Mouse (Mus musculus) megakaryocyte-erythroid progenitor cell, adult 5-6 weeks (primary cell): Measurements from ENCODE around the gene Ppp2r5a. TPM values are rescaled to one million over a fixed set of nuclear protein-coding genes. Genes with fewer than 3 reads are reported as not detected.

Experiments used
- ATAC-seq: replicated peaks from 2 replicates; pipeline ENCODE4 v1.8.0; 2016; ENCODE audit warnings: mild to moderate bottlenecking, inconsistent platforms; ENCODE audit not compliant: severe bottlenecking, poor library complexity, low FRiP score, low TSS enrichment
- total RNA-seq, 2 experiments: library from RNA; stranded (forward) in 1 of 2; stranded (reverse) in 1 of 2; fragments of 200-1000, 215-1000 nt in 1 of 2; fragments of >200 nt in 1 of 2; fragmentation: Nextera tagmentation in 1 of 2; gene quantifications; 2 replicates each; pipeline ENCODE4 v1.2.3; 2014 to 2017

The Ppp2r5a gene
- total RNA-seq, 2 experiments from 2014 or later, result 55.0 to 61.8 TPM

DNA sequence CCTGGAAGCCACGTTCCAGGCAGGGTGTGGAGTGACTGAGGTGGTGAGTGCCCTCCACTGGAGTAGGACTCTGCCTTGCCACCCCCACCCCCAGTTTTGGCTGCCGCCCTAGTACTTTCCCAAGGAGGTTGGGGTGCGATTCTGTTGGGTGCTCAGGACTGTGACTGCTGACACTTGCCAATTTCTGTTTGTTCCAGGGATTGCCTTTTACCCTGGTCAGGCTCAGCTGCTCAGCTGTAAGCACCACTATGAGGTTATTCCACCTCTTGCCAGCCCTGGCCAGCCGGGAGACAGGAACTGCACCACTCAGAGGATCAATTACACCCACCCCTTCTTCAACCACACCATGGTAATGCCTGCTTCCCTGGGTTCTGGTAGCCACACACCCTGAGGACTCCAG is 62.5 kb downstream of the Ppp2r5a start:
- ATAC-seq, result no peak

GRCm38 (mm10) chr1:191339876-191340275 is 63.2 kb downstream of the Ppp2r5a start:
- ATAC-seq, result no peak

DNA sequence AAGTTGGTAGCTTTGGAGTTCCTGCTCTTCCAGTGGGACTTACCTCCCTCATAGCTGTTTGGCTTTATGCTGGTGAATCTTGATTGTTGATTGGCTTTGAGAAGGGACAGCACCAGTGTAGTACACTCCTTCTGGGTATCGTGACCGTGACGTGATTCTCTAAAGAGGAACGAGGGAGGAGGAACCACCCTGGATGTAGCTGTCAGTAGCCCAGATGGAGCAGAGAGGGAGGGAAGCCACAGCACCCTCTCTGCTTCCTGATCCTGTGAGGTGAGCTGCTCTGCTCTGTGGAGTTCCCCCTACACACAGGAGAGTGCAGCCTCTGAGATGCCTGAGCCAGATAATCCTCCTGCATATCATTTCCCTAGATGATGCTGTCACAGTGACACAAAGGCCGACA is 68.6 kb downstream of the Ppp2r5a start:
- no peak; the same call in 1 of the 2 replicates for ATAC-seq

DNA sequence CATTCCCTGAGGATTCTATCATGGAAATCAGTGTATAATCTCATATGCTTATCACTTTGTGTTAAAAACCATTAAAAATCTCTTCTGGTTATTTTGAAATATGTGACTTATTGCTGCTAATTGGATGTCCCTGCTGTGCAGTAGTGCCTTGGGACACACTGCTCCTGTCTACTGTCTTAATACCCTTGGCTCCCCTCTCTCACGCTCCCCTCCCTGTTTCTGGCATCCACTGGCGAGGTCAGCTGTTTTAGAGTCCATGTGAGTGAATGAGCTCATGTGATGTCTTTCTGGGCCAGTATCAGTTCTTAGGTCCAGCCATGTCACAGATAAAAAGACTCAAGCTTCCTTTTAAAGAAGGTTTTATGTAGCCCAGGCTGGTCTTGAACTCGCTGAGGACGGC is 72.7 kb downstream of the Ppp2r5a start:
- ATAC-seq, result no peak

GRCm38 (mm10) chr1:191328019-191328441 is 75.0 kb downstream of the Ppp2r5a start:
- no peak for ATAC-seq

- no peak for ATAC-seq
Observed at GRCm38 (mm10) chr1:191327258-191327657, 75.8 kb downstream of the Ppp2r5a start.

DNA sequence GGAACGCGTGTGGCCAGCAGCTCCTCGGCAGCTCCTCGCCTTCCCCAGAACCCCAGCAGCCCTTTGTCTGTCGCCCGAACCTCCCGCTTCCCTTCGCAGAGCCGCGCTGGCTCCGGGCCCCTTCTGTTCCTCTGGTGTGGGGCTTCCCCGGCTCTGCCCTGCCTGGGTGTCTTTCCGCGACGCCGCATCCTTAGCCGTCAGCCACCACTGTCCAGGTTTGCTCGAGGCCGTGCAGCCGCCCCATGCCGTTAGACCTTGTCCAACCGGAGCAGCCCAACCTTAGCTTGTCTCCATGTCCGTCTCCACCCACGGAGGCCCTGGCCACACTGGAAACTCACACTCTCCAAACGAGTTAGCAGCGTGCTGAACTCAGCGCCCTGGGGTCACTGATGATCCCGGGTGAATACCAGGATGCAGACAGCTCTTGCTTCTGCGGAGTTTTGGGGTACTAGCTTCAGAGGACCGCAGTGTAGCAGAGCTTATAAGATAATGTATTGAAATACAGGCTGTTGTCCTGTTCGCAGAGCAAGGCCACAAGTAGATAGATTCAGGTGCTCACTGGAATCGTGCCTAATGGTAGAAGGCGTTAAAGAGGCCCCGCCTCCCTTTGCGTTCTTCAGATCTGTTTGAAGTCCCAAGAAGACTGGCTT is 76.7 kb downstream of the Ppp2r5a start:
- peak; percentile 57 for ATAC-seq

- peak; percentile 90 for ATAC-seq
Observed at GRCm38 (mm10) chr1:191325726-191326232, 77.3 kb downstream of the Ppp2r5a start, which contains the start of gene Tmem206. Tmem206 (plus strand) TSS chr1:191325912.

DNA sequence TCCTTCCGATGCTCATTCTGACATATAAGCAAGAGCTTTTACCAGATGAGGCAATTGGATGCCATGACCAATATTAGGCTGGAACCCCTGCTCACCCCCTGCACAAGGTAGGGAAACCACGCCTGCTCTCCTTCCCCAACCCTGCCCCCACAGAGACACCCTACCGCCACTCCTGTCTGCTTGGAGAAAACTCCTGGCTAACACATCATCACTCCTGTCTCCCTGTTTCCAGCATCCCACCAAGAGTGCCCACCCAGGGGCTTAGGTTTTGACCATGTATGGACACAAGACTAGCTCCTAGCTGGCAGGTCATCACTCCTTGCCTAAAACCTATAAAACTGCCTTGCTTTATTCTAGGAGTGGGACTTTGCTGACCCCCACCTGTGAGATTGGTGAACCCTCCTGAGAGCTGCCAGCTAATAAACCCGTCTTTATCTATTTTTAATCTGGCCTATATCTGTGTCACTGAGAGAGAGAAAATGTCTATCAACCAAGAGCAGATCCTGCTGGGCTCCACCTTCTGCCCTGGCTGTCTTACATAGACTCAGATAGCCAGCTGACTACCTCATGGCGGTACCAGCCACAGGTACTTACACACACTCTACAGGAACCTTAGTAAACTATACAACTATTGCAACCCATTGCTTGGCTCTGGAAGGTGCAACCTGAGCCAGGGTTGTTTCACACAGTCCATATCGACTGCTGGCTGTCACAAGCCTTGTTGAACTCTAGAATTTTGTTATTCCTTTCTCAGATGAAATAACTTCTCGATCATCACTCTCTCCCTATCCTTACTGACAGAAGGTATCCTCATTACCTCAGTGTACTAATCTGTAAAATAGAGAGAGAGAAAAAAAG is 78.1 kb downstream of the Ppp2r5a start:
- ATAC-seq, result peak; percentile 48

DNA sequence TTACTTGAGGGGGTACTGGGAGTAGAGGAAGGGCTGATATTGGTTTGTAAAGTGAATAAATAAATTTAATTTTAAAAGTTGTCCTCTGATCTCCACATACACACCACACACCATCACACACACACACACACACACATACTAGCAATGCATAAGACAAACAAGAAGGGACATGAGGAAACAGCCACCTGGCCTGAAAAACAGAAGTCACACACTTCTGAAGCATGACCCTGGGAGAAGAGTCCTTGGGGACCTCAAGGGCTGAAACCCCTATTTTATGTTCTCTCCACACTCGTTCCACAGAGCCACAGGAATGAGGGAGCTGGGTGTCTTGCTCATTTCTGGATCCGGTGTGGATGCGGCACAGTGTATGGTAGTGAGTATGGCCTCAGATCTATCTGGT is 79.7 kb downstream of the Ppp2r5a start:
- no peak for ATAC-seq

DNA sequence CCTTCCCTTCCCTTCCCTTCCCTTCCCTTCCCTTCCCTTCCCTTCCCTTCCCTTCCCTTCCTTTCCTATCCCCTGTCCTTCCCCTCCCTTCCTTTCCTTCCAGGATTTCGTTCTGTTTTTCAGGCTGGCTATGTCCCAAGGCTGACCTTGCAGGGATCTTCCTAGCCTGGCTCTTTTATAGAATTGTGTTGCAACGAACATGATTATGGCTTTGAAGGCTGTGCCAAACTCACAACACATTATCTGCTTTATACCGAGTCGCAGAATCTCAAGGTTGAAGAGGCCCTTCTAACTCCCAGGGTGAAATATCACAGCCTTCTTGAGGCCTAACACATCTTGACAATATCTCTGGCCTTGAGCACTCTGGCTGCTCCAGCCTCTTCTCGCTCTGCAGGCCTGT is 84.4 kb downstream of the Ppp2r5a start:
- ATAC-seq, result peak; percentile 35; the same call in 1 of the 2 replicates

GRCm38 (mm10) chr1:191317591-191318196 is 85.4 kb downstream of the Ppp2r5a start, which contains the start of gene Nenf:
Nenf (minus strand) TSS chr1:191318194.
- peak; percentile 93 for ATAC-seq

GRCm38 (mm10) chr1:191316818-191317217 is 86.3 kb downstream of the Ppp2r5a start:
- no peak for ATAC-seq

DNA sequence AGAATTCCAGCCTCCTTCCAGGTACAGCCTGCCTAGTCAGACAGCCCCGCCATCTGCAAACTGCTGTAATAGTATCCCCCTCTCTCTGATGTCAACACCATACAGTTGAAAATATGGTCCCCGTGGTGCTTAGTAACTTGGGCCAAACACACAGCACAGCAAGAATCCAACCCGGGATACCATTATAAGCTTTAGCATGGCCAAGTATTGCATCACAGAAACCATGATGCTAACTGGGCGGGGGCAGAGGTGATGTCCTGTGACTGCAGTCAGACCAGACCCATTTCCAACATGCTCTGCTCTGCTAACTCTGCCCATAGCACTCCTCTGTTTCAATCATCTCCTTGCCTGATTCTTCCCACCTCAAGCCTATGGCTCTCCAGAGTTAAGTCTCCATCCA is 89.1 kb downstream of the Ppp2r5a start:
- no peak for ATAC-seq

GRCm38 (mm10) chr1:191313158-191313557 is 89.9 kb downstream of the Ppp2r5a start:
- no peak for ATAC-seq

- ATAC-seq, result peak; percentile 97
Observed at GRCm38 (mm10) chr1:191312513-191312941, 90.5 kb downstream of the Ppp2r5a start.

- ATAC-seq, result no peak
Observed at GRCm38 (mm10) chr1:191311296-191311898, 91.7 kb downstream of the Ppp2r5a start.

DNA sequence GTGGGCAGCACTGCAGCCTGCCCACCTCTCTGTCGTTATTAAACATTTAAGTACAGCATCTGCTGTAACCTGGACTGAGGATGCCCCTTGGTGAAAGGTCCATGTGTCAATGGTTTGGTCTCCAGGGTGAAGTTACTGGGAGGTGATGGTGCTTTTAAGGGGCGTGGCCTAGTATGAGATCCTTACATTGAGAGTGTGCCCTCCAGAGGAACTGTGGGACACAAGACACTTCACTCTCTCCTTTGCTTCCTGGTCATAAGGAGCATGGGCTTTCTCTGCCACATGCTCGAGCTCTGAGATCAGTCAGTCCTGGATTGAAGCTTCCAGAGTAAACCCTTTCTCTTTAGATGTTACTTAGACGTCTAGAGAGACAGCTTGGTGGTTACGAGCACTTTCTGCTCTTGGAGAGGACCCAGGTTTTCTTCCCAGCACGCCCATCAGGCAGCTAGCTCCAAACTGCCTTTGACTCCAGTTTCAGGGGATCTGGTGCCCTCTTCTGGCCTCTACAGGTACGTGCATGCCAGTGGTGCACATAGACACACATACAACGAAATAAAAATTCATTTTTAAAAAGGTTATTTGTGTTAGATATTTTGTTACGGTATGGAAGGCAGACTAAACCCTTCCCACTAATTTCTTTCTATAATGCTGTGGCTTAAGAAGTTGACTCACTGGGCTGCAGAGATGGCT is 95.2 kb downstream of the Ppp2r5a start:
- ATAC-seq, result no peak

- ATAC-seq, result 0 out of 2 replicates have a peak, but pooled peaks have one; percentile 32
Observed at GRCm38 (mm10) chr1:191306316-191306715, 96.8 kb downstream of the Ppp2r5a start.
